Mouse (Mus musculus) heart, adult 10 weeks (tissue): ENCODE measurements around the gene Rbm25. TPM values are rescaled to one million over a fixed set of nuclear protein-coding genes. Genes with fewer than 3 reads are reported as not detected.

ENCODE experiments used
- polyA plus RNA-seq: library from polyadenylated mRNA; stranded (reverse); fragments of 350-450 nt; fragmentation: Illumina TruSeq; extraction: RNeasy Lipid Tissue Mini Kit (QIAGEN cat#74804); gene quantifications from one replicate; pipeline ENCODE4 v1.2.3, GENCODE M21; 2014; ENCODE audit warnings: low read depth, low replicate concordance

The Rbm25 gene
- 86.9 TPM for polyA plus RNA-seq

GRCm38 (mm10) chr12:83630936-83631335 lies at the start of gene Rbm25:
TSS of gene Rbm25 (plus strand) at chr12:83631236.

GRCm38 (mm10) chr12:83597025-83597501 lies 34.0 kb upstream of the Rbm25 start, which contains the start of gene Zfyve1:
TSS of gene Zfyve1 (minus strand) at chr12:83597222.

GRCm38 (mm10) chr12:83687934-83688315 lies 56.9 kb downstream of the Rbm25 start, which contains the start of gene Psen1:
TSS of gene Psen1 (plus strand) at chr12:83688152.

Other genes with a start within 250 kb of the Rbm25 start
- gene Dpf3, start 143.5 kb upstream of the Rbm25 start, polyA plus RNA-seq = 14.4 TPM
- gene Dcaf4, start 110.8 kb upstream of the Rbm25 start, polyA plus RNA-seq = 18.8 TPM
- 11.8 TPM for gene Zfyve1, start 34.0 kb upstream of the Rbm25 start, polyA plus RNA-seq
- gene Psen1, start 56.9 kb downstream of the Rbm25 start, polyA plus RNA-seq = 32.5 TPM
- gene Papln, start 132.4 kb downstream of the Rbm25 start, polyA plus RNA-seq = 5.1 TPM